Mouse (Mus musculus): ENCODE data around the gene Dtnb. TPM values are rescaled to one million over a fixed set of nuclear protein-coding genes. Genes with fewer than 3 reads are reported as not detected.

Gene Dtnb
- polyA plus RNA-seq, 1 experiment from 2014 or later = 16.3 TPM

DNA sequence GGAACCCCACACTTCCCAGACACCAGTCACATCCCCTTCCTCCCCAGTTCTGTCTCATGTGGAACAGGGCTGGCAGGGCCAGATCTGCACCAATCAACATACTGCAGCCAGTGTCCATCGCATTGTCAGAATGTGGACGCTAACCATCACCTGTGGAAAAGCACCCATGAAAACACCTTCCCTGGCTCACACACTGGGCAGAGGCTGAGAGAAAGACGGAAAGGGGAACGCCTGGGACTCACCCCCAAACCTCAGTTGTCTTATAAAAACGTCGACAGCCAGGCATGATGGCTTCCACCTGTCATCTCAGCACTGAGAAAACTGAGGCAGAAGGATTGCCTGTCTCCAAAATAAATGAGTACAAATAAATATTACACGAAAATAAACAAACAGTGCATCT is 219.1 kb downstream of the Dtnb start:
- Histone ChIP-seq H3K9ac (peak overlapping the region; percentile 40), H3K36me3 (no peaks in the 10 kb centered on the region), H3K27ac (no peak overlapping the region), H3K9me3 (replicated peaks) (no peaks in the 10 kb centered on the region), H3K4me1 (replicated peaks) (peaks cover 13% of the 10 kb centered on the region), H3K27me3 (peaks cover 29% of the 10 kb centered on the region), H3K4me3 (replicated peaks) (peak overlapping the region; percentile 25), H3K4me2 (peak overlapping the region; percentile 57)
- ATAC-seq (ENCODE audit: low read depth) (no peak), DNase-seq (no peak)
- WGBS (ENCODE audit: insufficient replicate concordance) = 42% methylated on average over 7 of the region's 7 CpGs

GRCm38 (mm10) chr12:3791732-3792131 is 219.6 kb downstream of the Dtnb start:
- Histone ChIP-seq H3K4me2 (peak overlapping the region; percentile 57), H3K27me3 (peaks cover 34% of the 10 kb centered on the region), H3K9me3 (replicated peaks) (no peaks in the 10 kb centered on the region), H3K4me1 (replicated peaks) (peaks cover 13% of the 10 kb centered on the region), H3K4me3 (replicated peaks) (peak overlapping the region; percentile 28), H3K36me3 (no peaks in the 10 kb centered on the region), H3K9ac (no peak overlapping the region), H3K27ac (no peak overlapping the region)
- under 1% methylated on average over 22 of the region's 22 CpGs for WGBS (ENCODE audit: insufficient replicate concordance)
- peak; percentile 86 for DNase-seq
- ATAC-seq (ENCODE audit: low read depth) = peak; percentile 91

- Histone ChIP-seq H3K27me3 (peaks cover 36% of the 10 kb centered on the region), H3K9ac (no peak overlapping the region), H3K36me3 (no peaks in the 10 kb centered on the region), H3K27ac (no peak overlapping the region), H3K4me3 (replicated peaks) (peak overlapping the region; percentile 28), H3K4me1 (replicated peaks) (peaks cover 13% of the 10 kb centered on the region), H3K9me3 (replicated peaks) (no peaks in the 10 kb centered on the region), H3K4me2 (peak overlapping the region; percentile 57)
- WGBS (ENCODE audit: insufficient replicate concordance) = 24% methylated on average over 8 of the region's 8 CpGs
- DNase-seq (no peak), ATAC-seq (ENCODE audit: low read depth) (no peak)
Observed at GRCm38 (mm10) chr12:3792248-3792647, 220.1 kb downstream of the Dtnb start.

- peaks cover 49% of the 10 kb centered on the region for H3K27me3 ChIP-seq
- no peak overlapping the region for H3K27ac ChIP-seq
- no peak overlapping the region for H3K4me3 ChIP-seq (replicated peaks)
- no peak overlapping the region for H3K9ac ChIP-seq
- H3K36me3 ChIP-seq = no peaks in the 10 kb centered on the region
- no peaks in the 10 kb centered on the region for H3K9me3 ChIP-seq (replicated peaks)
- ATAC-seq (ENCODE audit: low read depth) (no peak), DNase-seq (no peak)
- H3K4me1 ChIP-seq (replicated peaks) = peaks cover 13% of the 10 kb centered on the region
- no peak overlapping the region for H3K4me2 ChIP-seq
- WGBS (ENCODE audit: insufficient replicate concordance) = 25% methylated on average over 4 of the region's 4 CpGs
Observed at GRCm38 (mm10) chr12:3795569-3795968, 223.4 kb downstream of the Dtnb start.

GRCm38 (mm10) chr12:3799551-3799950 is 227.4 kb downstream of the Dtnb start:
- no peak overlapping the region for H3K27ac ChIP-seq
- WGBS (ENCODE audit: insufficient replicate concordance) = 44% methylated on average over 1 of the region's 1 CpGs

GRCm38 (mm10) chr12:3805852-3806251 is 233.7 kb downstream of the Dtnb start, which contains the start of gene Dnmt3a:
Gene Dnmt3a (plus strand): TSS chr12:3806007.
- peaks cover 77% of the 10 kb centered on the region for H3K27me3 ChIP-seq
- no peaks in the 10 kb centered on the region for H3K9me3 ChIP-seq (replicated peaks)
- peak within 1 kb of the TSS; percentile 68 for H3K27ac ChIP-seq
- H3K36me3 ChIP-seq = no peaks in the 10 kb centered on the region
- no peak for DNase-seq
- peak; percentile 22 for ATAC-seq (ENCODE audit: low read depth)
- H3K4me3 ChIP-seq (replicated peaks) = peak within 1 kb of the TSS; percentile 72
- peaks cover 31% of the 10 kb centered on the region for H3K4me1 ChIP-seq (replicated peaks)
- H3K9ac ChIP-seq = peak within 1 kb of the TSS; percentile 74
- peak within 1 kb of the TSS; percentile 78 for H3K4me2 ChIP-seq
- 23% methylated on average over 4 of the region's 4 CpGs for WGBS (ENCODE audit: insufficient replicate concordance)

More at GRCm38 (mm10) chr12:3799551-3799950, 227.4 kb downstream of the Dtnb start:
- Histone ChIP-seq H3K4me3 (replicated peaks) (no peak overlapping the region), H3K36me3 (no peaks in the 10 kb centered on the region), H3K27me3 (peaks cover 48% of the 10 kb centered on the region), H3K9ac (no peak overlapping the region), H3K9me3 (replicated peaks) (no peaks in the 10 kb centered on the region), H3K4me2 (no peak overlapping the region), H3K4me1 (replicated peaks) (no peaks in the 10 kb centered on the region)
- no peak for ATAC-seq (ENCODE audit: low read depth)
- no peak for DNase-seq

GRCm38 (mm10) chr12:3806271-3806684 is 234.1 kb downstream of the Dtnb start:
- Histone ChIP-seq H3K4me3 (replicated peaks) (peak overlapping the region; percentile 72), H3K27me3 (peaks cover 77% of the 10 kb centered on the region), H3K9ac (peak overlapping the region; percentile 74), H3K4me1 (replicated peaks) (peaks cover 33% of the 10 kb centered on the region), H3K27ac (peak overlapping the region; percentile 68), H3K36me3 (no peaks in the 10 kb centered on the region), H3K4me2 (peak overlapping the region; percentile 78), H3K9me3 (replicated peaks) (no peaks in the 10 kb centered on the region)
- ATAC-seq (ENCODE audit: low read depth) (peak; percentile 74), DNase-seq (peak; percentile 38)
- WGBS (ENCODE audit: insufficient replicate concordance) = 0% methylated on average over 29 of the region's 41 CpGs

DNA sequence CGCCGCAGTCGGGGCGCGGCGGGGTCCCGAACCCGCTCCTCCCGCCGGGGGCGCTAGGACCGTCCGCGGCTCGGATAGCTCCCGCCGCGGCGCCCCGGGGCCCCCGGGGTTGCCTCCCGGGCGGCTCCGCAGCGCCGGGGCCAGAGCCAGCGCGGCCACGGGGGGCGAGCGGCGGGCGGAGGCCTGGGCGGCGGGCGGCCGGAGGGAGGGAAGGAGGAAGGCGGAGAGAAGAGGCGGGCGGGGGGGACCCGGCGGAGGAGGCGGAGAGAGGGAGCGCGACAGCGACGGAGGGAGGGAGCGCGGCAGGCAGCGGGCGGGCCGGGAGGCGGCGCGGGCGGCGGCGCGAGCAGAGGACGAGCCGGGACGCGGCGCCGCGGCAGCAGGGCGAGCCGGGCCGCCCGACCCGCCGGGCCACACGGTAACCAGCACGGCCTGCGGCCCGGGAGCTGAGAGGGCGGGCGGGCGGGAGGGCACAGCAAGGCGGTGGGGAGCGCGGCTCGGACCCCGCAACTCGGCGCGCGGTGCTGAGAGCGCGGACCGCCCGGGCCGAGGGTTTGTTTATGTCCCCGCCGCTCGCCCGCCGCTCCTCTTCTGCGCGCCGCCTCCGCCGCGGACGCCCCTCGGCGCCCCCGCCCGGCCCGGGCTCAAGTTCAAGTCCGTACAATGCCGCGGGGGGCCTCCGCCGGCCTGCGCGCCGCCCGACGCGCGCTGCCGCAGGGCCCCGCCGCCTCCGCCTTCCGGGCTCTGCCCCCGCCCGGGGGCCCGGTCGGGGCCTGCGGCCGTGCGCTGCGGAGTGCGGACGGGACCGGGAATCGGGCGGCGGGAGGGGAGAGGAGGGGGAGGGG is 234.7 kb downstream of the Dtnb start:
- Histone ChIP-seq H3K4me1 (replicated peaks) (peaks cover 39% of the 10 kb centered on the region), H3K27ac (peak overlapping the region; percentile 68), H3K36me3 (no peaks in the 10 kb centered on the region), H3K9ac (peak overlapping the region; percentile 74), H3K4me2 (peak overlapping the region; percentile 78), H3K27me3 (peaks cover 77% of the 10 kb centered on the region), H3K4me3 (replicated peaks) (peak overlapping the region; percentile 72), H3K9me3 (replicated peaks) (no peaks in the 10 kb centered on the region)
- ATAC-seq (ENCODE audit: low read depth) (peak; percentile 39), DNase-seq (no peak)
- WGBS (ENCODE audit: insufficient replicate concordance) = under 1% methylated on average over 90 of the region's 141 CpGs

GRCm38 (mm10) chr12:3807548-3808395 is 235.6 kb downstream of the Dtnb start:
- peak overlapping the region; percentile 78 for H3K4me2 ChIP-seq
- DNase-seq (no peak), ATAC-seq (ENCODE audit: low read depth) (peak; percentile 11; the same call in 1 of the 2 replicates)
- H3K4me3 ChIP-seq (replicated peaks) = peak overlapping the region; percentile 72
- no peaks in the 10 kb centered on the region for H3K9me3 ChIP-seq (replicated peaks)
- 1% methylated on average over 48 of the region's 105 CpGs for WGBS (ENCODE audit: insufficient replicate concordance)
- H3K27ac ChIP-seq = peak overlapping the region; percentile 68
- H3K9ac ChIP-seq = peak overlapping the region; percentile 74
- peaks cover 45% of the 10 kb centered on the region for H3K4me1 ChIP-seq (replicated peaks)
- no peaks in the 10 kb centered on the region for H3K36me3 ChIP-seq
- peaks cover 72% of the 10 kb centered on the region for H3K27me3 ChIP-seq

GRCm38 (mm10) chr12:3808396-3808981 is 236.3 kb downstream of the Dtnb start:
- WGBS (ENCODE audit: insufficient replicate concordance) = 26% methylated on average over 10 of the region's 10 CpGs
- Histone ChIP-seq H3K9ac (peak overlapping the region; percentile 74), H3K9me3 (replicated peaks) (no peaks in the 10 kb centered on the region), H3K4me2 (peak overlapping the region; percentile 78), H3K36me3 (no peaks in the 10 kb centered on the region), H3K4me1 (replicated peaks) (peaks cover 45% of the 10 kb centered on the region), H3K4me3 (replicated peaks) (peak overlapping the region; percentile 72), H3K27me3 (peaks cover 65% of the 10 kb centered on the region), H3K27ac (peak overlapping the region; percentile 68)
- ATAC-seq (ENCODE audit: low read depth) (no peak), DNase-seq (no peak)

All from liver, embryonic 13.5 days (tissue).